Mouse (Mus musculus): ENCODE results near the gene Igsf9b.

Igsf9b gene

GRCm38 (mm10) chr9:27294380-27294779 lies 4.6 kb upstream of the Igsf9b start:
- DNase-seq: no peak

- DNase-seq: no peak
Measured at GRCm38 (mm10) chr9:27299286-27300187, 533 bp downstream of the Igsf9b start.

GRCm38 (mm10) chr9:27300188-27300691 lies 1.2 kb downstream of the Igsf9b start:
- no peak for DNase-seq

- DNase-seq: no peak
Measured at GRCm38 (mm10) chr9:27300698-27301097, 1.7 kb downstream of the Igsf9b start.

GRCm38 (mm10) chr9:27301486-27301885 lies 2.5 kb downstream of the Igsf9b start:
- no peak for DNase-seq

GRCm38 (mm10) chr9:27302291-27302690 lies 3.3 kb downstream of the Igsf9b start:
- no peak for DNase-seq

GRCm38 (mm10) chr9:27303571-27304484 lies 4.8 kb downstream of the Igsf9b start:
- DNase-seq: no peak

- no peak for DNase-seq
Measured at GRCm38 (mm10) chr9:27304485-27305102, 5.6 kb downstream of the Igsf9b start.

GRCm38 (mm10) chr9:27305502-27305901 lies 6.5 kb downstream of the Igsf9b start:
- DNase-seq: no peak

- DNase-seq: no peak
Measured at GRCm38 (mm10) chr9:27306642-27307041, 7.6 kb downstream of the Igsf9b start.

- no peak for DNase-seq
Measured at GRCm38 (mm10) chr9:27307265-27307664, 8.3 kb downstream of the Igsf9b start.

GRCm38 (mm10) chr9:27308045-27308444 lies 9.0 kb downstream of the Igsf9b start:
- DNase-seq: no peak

- DNase-seq: no peak
Measured at GRCm38 (mm10) chr9:27308561-27308960, 9.6 kb downstream of the Igsf9b start.

- no peak for DNase-seq
Measured at GRCm38 (mm10) chr9:27310005-27310404, 11.0 kb downstream of the Igsf9b start.

- no peak for DNase-seq
Measured at GRCm38 (mm10) chr9:27313427-27313826, 14.4 kb downstream of the Igsf9b start.

- DNase-seq: no peak
Measured at GRCm38 (mm10) chr9:27321267-27321666, 22.3 kb downstream of the Igsf9b start.

GRCm38 (mm10) chr9:27322277-27322676 lies 23.3 kb downstream of the Igsf9b start:
- no peak for DNase-seq

GRCm38 (mm10) chr9:27323412-27323811 lies 24.4 kb downstream of the Igsf9b start:
- DNase-seq: no peak

GRCm38 (mm10) chr9:27325920-27326319 lies 26.9 kb downstream of the Igsf9b start:
- DNase-seq: no peak

GRCm38 (mm10) chr9:27327558-27327957 lies 28.6 kb downstream of the Igsf9b start:
- DNase-seq: no peak

- no peak for DNase-seq
Measured at GRCm38 (mm10) chr9:27330374-27330773, 31.4 kb downstream of the Igsf9b start.

- DNase-seq: no peak
Measured at GRCm38 (mm10) chr9:27331538-27331937, 32.5 kb downstream of the Igsf9b start.

GRCm38 (mm10) chr9:27334895-27335294 lies 35.9 kb downstream of the Igsf9b start:
- DNase-seq: no peak
